Mouse (Mus musculus) midbrain, embryonic 11.5 days (tissue): ENCODE results near the gene Camkmt. TPM values are rescaled to one million over a fixed set of nuclear protein-coding genes. Genes with fewer than 3 reads are reported as not detected.

Experiments used
- ATAC-seq: fragments of 200-750 bp; cut with Nextera tagmentation; 2 replicates; pipeline ENCODE4 v1.8.0; 2017; ENCODE audit warnings: moderate TSS enrichment, moderate library complexity; ENCODE audit not compliant: low FRiP score
- DNase-seq: peaks from one replicate; pipeline ENCODE4 v3.0.0; 2015; ENCODE audit warnings: low spot score; ENCODE audit errors: missing footprints
- H3K27ac ChIP-seq: fragments of 300-500 bp; sonication (generic); 2 replicates; pipeline ENCODE4 v1.5.1; 2014; ENCODE audit warnings: low read depth, low read length
- H3K27me3 ChIP-seq: fragments of 300-500 bp; sonication (generic); 2 replicates; pipeline ENCODE4 v1.6.1; 2014; ENCODE audit warnings: mild to moderate bottlenecking, low read length, moderate library complexity, mixed read lengths; ENCODE audit not compliant: control insufficient read depth, insufficient read depth
- H3K36me3 ChIP-seq: fragments of 300-500 bp; sonication (generic); 2 replicates; pipeline ENCODE4 v1.6.1; 2014; ENCODE audit warnings: mild to moderate bottlenecking, low read length, moderate library complexity, mixed read lengths; ENCODE audit not compliant: control insufficient read depth, insufficient read depth
- H3K4me1 ChIP-seq: fragments of 300-500 bp; sonication (generic); 2 replicates; pipeline ENCODE4 v1.6.1; 2014; ENCODE audit warnings: low read length; ENCODE audit not compliant: control insufficient read depth, insufficient read depth
- H3K4me2 ChIP-seq: fragments of 300-500 bp; sonication (generic); 2 replicates; pipeline ENCODE4 v1.6.1; 2014; ENCODE audit warnings: mild to moderate bottlenecking, moderate library complexity
- H3K4me3 ChIP-seq: fragments of 300-500 bp; sonication (generic); 2 replicates; pipeline ENCODE4 v1.5.1; 2014; ENCODE audit warnings: low read depth, low read length
- H3K9ac ChIP-seq: fragments of 300-500 bp; sonication (generic); 2 replicates; pipeline ENCODE4 v1.6.1; 2014; ENCODE audit warnings: low read length
- H3K9me3 ChIP-seq: fragments of 300-500 bp; sonication (generic); 2 replicates; pipeline ENCODE4 v1.6.1; 2016; ENCODE audit warnings: low read length; ENCODE audit not compliant: control insufficient read depth
- WGBS: fragments of 180-500 bp; shearing (Covaris S2); extraction: QIAGEN DNeasy Blood & Tissue Kit; methylation state at CpG from one replicate; pipeline ENCODE4 v1.1.7; 2014; 5-methylcytosine and 5-hydroxymethylcytosine counted together
- polyA plus RNA-seq: library from polyadenylated mRNA; unstranded; fragments of >200 nt; fragmentation: Nextera tagmentation; extraction: Ambion mirVana; gene quantifications from 2 replicates; pipeline ENCODE4 v1.2.1, GENCODE M21; 2014

The Camkmt gene
- polyA plus RNA-seq, 1 experiment from 2014 or later = 14.9 TPM

DNA sequence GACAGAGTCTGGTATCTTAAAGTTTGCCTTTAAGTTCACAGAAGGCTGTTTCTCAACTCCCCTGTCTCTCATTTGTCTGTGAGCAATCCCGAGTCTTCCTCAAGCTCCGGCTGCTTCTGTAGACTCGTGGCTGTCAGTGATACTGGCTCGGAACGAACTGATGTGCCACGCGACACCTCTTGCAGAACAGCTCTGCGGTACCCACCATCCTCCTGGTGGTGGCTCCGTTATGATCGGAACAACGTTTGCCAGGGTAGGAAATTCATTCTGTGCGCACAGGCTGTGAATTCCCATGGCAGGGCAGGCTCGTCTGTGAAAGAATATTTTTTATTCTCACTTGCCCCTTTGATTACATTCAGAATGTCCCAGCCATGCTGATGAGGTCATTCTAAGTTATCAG lies 221.0 kb downstream of the Camkmt start:
- H3K27me3 ChIP-seq = no peaks in the 10 kb centered on the region

GRCm38 (mm10) chr17:85318401-85318800 lies 228.0 kb downstream of the Camkmt start:
- Histone ChIP-seq H3K36me3 (no peaks in the 10 kb centered on the region), H3K4me2 (no peak overlapping the region), H3K27me3 (no peaks in the 10 kb centered on the region), H3K9ac (no peak overlapping the region), H3K4me3 (no peak overlapping the region), H3K27ac (no peak overlapping the region), H3K4me1 (no peaks in the 10 kb centered on the region), H3K9me3 (no peaks in the 10 kb centered on the region)
- ATAC-seq (no peak), DNase-seq (peak; percentile 45)
- WGBS = 73% methylated on average over 10 of the region's 10 CpGs

More for the DNA sequence above, 221.0 kb downstream of the Camkmt start:
- Histone ChIP-seq H3K9ac (no peak overlapping the region), H3K4me1 (peaks cover 4% of the 10 kb centered on the region; the same call in 1 of the 2 replicates), H3K9me3 (no peaks in the 10 kb centered on the region), H3K27ac (no peak overlapping the region), H3K4me3 (no peak overlapping the region), H3K36me3 (no peaks in the 10 kb centered on the region), H3K4me2 (no peak overlapping the region)
- ATAC-seq = no peak
- DNase-seq = peak; percentile 49
- WGBS = 87% methylated on average over 13 of the region's 13 CpGs

DNA sequence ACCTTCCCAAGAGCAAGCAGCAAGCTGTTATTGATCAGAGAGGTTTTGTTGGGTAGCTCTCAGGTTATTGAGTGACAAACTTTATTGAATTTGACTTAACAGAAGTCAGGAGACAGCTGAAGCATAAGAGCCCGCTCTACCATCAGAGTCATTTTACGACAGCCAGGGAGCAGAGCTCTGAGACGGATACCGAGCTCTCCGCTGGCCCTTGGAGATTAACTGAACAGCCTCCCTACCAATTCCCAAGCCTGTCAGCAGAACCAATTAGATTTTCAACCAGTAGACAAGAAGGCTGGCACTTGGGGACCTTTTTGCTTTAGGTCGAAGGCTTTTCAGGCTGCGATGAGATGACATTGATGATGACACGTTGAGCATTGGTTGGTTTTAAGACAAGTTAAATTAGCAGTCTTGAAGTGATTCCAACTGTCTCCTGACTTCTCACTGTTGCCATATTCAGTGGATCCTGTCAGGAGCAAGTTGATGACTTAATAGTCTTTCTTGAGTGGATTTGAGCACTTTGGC lies 229.5 kb downstream of the Camkmt start:
- ATAC-seq (no peak), DNase-seq (peak; percentile 73)
- Histone ChIP-seq H3K9me3 (no peaks in the 10 kb centered on the region), H3K9ac (no peak overlapping the region), H3K36me3 (no peaks in the 10 kb centered on the region), H3K27ac (no peak overlapping the region), H3K27me3 (no peaks in the 10 kb centered on the region), H3K4me3 (no peak overlapping the region), H3K4me2 (no peak overlapping the region), H3K4me1 (no peaks in the 10 kb centered on the region)
- WGBS = 79% methylated on average over 8 of the region's 8 CpGs

- Histone ChIP-seq H3K4me1 (no peaks in the 10 kb centered on the region), H3K9me3 (no peaks in the 10 kb centered on the region), H3K27me3 (no peaks in the 10 kb centered on the region), H3K27ac (no peak overlapping the region), H3K4me2 (no peak overlapping the region), H3K9ac (no peak overlapping the region), H3K4me3 (no peak overlapping the region), H3K36me3 (no peaks in the 10 kb centered on the region)
- ATAC-seq = no peak
- WGBS = 88% methylated on average over 10 of the region's 10 CpGs
- DNase-seq = peak; percentile 72
Observed at GRCm38 (mm10) chr17:85328901-85329300, 238.5 kb downstream of the Camkmt start.

DNA sequence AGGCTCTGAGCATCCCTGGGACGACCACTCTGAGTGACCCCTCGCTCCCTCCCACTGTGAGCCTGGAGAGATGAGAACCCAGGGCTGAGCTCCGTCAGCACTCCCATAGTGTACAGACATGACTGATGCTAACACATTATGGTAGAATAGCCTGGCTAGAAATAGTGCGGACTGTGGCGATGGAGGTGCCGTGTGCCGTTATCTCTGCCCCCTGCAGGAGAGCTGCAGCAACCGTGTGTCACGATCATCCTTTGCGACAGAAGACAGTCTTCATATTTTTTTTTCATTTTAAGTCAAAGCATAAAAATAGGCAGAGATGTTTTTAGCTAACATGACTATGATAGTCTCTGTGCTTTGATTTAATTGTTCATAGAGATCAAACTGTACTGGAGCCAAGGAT lies 245.1 kb downstream of the Camkmt start:
- ATAC-seq = no peak
- WGBS = 84% methylated on average over 10 of the region's 10 CpGs
- no peak overlapping the region for H3K27ac ChIP-seq

GRCm38 (mm10) chr17:85337666-85338065 lies 247.3 kb downstream of the Camkmt start:
- no peaks in the 10 kb centered on the region for H3K27me3 ChIP-seq

More for the DNA sequence above, 245.1 kb downstream of the Camkmt start:
- Histone ChIP-seq H3K9ac (no peak overlapping the region), H3K36me3 (no peaks in the 10 kb centered on the region), H3K4me1 (no peaks in the 10 kb centered on the region), H3K4me2 (no peak overlapping the region), H3K4me3 (no peak overlapping the region), H3K9me3 (no peaks in the 10 kb centered on the region), H3K27me3 (no peaks in the 10 kb centered on the region)
- no peak for DNase-seq

DNA sequence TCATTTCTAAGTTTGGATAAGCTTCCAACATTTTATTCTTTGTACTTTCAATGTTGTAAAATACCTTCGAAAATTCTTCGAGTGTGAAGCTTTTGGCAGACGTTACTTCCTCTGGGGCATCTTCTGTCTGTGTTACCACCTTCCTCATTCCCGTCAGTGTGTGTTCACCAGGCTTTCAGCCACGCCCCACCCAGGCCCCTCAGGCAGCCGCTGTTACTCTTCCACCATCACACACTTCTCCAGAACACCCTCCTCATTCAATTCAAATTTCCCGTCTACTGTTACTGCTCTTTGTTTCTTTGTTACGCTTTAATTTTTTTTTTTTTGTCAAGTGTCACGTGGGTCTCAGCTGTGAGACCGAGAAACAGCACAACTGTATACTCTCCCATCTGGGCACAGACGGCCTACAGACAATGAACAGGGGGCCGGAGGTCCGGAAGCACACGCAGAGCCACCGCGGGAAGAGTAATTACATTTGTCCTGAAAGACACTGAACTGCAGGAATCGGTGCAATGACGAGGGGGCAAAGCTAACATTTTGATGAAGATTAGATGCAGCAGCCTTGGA lies 250.9 kb downstream of the Camkmt start:
- 70% methylated on average over 18 of the region's 18 CpGs for WGBS
- Histone ChIP-seq H3K4me2 (no peak overlapping the region), H3K4me3 (no peak overlapping the region), H3K4me1 (no peaks in the 10 kb centered on the region), H3K36me3 (no peaks in the 10 kb centered on the region), H3K27me3 (no peaks in the 10 kb centered on the region), H3K9ac (no peak overlapping the region), H3K27ac (no peak overlapping the region), H3K9me3 (no peaks in the 10 kb centered on the region)
- DNase-seq = no peak
- ATAC-seq = no peak

More at GRCm38 (mm10) chr17:85337666-85338065, 247.3 kb downstream of the Camkmt start:
- DNase-seq (no peak), ATAC-seq (no peak)
- H3K36me3 ChIP-seq = no peaks in the 10 kb centered on the region
- no peak overlapping the region for H3K27ac ChIP-seq
- WGBS = 84% methylated on average over 7 of the region's 7 CpGs
- H3K4me2 ChIP-seq = no peak overlapping the region
- no peak overlapping the region for H3K9ac ChIP-seq
- H3K9me3 ChIP-seq = no peaks in the 10 kb centered on the region
- H3K4me3 ChIP-seq = no peak overlapping the region
- H3K4me1 ChIP-seq = no peaks in the 10 kb centered on the region

DNA sequence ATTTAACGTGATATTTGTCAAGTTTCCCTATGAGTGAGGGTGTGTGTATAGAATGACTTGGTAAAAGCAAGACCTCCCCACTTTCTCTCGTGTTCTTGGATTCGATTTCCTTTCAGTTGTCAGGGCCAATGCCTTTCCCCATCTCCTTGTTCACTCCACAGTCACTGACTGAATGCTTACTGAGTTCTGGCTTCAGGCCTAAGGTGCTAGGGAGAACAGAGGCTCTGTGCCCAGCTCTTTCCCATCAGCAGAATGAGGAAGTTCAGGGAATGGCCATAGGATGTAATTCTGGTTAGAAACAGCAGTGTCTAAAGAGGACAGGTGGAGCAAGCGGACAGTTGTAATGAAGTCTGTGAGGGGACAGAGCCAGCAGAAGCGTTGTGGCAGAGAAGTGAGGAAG lies 252.1 kb downstream of the Camkmt start:
- Histone ChIP-seq H3K36me3 (no peaks in the 10 kb centered on the region), H3K27me3 (no peaks in the 10 kb centered on the region), H3K27ac (no peak overlapping the region), H3K4me2 (no peak overlapping the region), H3K9me3 (no peaks in the 10 kb centered on the region), H3K9ac (no peak overlapping the region), H3K4me1 (no peaks in the 10 kb centered on the region), H3K4me3 (no peak overlapping the region)
- DNase-seq = peak; percentile 80
- WGBS = 92% methylated on average over 5 of the region's 5 CpGs
- no peak for ATAC-seq

DNA sequence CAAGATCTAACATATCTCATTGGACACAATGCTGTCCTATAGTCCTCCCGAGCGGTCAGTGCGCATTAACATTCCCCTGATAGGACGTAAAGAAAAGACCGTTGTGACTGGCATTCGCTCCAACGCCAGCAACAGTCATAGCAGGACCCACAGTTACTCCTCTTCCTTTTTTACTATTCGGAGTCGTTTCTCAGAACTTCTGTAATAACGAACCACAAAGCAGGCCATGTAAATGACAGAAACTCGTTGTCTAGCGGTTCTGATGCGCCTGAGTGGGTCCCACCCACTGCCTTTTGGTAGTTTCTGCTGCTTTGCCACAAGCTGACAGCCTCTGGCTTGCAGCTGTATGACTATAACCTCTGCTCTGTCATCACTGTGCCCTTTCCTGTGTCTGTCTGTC lies 253.1 kb downstream of the Camkmt start:
- 81% methylated on average over 13 of the region's 13 CpGs for WGBS
- DNase-seq (peak; percentile 69), ATAC-seq (no peak)
- Histone ChIP-seq H3K27me3 (no peaks in the 10 kb centered on the region), H3K9me3 (no peaks in the 10 kb centered on the region), H3K36me3 (no peaks in the 10 kb centered on the region), H3K4me1 (no peaks in the 10 kb centered on the region), H3K27ac (no peak overlapping the region), H3K4me3 (no peak overlapping the region), H3K9ac (no peak overlapping the region), H3K4me2 (no peak overlapping the region)
